Mouse (Mus musculus) testis, adult 2 months (tissue): ENCODE results near the gene Mfap4.

ENCODE experiments used
- CTCF ChIP-seq: fragments of 200-500 bp; IDR thresholded peaks from 2 replicates; pipeline ENCODE4 v1.5.1; 2012; ENCODE audit warnings: low read depth, mild to moderate bottlenecking, inconsistent platforms, low read length, moderate library complexity; ENCODE audit not compliant: control insufficient read depth, insufficient read depth, insufficient replicate concordance
- POLR2A ChIP-seq: fragments of 200-500 bp; IDR thresholded peaks from 2 replicates; pipeline ENCODE4 v1.6.1; 2012; ENCODE audit warnings: low read depth, mild to moderate bottlenecking, inconsistent platforms, low read length, moderate library complexity; ENCODE audit not compliant: control insufficient read depth

DNA sequence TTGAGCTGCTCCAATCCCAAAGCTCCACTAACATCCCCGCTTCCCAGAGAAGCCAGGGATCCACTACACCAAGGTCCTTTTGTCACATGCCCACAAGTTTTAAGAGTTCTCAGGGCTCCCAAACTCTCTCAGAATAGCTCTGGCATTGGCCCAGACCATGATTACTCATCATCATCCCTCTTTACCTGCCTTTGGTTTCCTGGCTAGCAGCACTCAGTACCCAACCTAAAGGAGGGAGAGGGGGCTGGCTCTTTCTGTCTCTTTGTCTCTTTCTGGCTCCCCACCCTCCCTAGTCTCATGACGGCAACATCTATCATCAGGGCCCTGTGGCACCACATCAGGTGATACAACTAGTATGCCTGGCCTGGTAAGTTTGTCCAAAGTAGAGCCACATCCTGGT is 47.6 kb downstream of the Mfap4 start:
- TF ChIP-seq CTCF (no peak), POLR2A (no peak)
